Mouse (Mus musculus) embryonic fibroblast, embryonic 13.5 days (primary cell): ENCODE measurements at regions not wholly inside any gene's neighbourhood (a gene's known extent, or its start where the extent isn't known, plus 50 kb on each side); places are given as distances from the start of the nearest gene placed in this dataset.

Experiments
- CTCF ChIP-seq: IDR thresholded peaks from 2 replicates; pipeline ENCODE4 v1.5.1; 2011; ENCODE audit warnings: mild to moderate bottlenecking, control low read depth, low read length, moderate library complexity, borderline replicate concordance; ENCODE audit not compliant: insufficient read depth
- POLR2A ChIP-seq: IDR thresholded peaks from 2 replicates; pipeline ENCODE4 v1.6.1; 2011; ENCODE audit warnings: low read depth, mild to moderate bottlenecking, control low read depth, low read length, moderate library complexity

GRCm38 (mm10) chr11:7809741-7810140 is 596.0 kb upstream of the Igfbp3 start:
- no peak for TF ChIP-seq POLR2A
- TF ChIP-seq CTCF = no peak
